Mouse (Mus musculus) liver, embryonic 11.5 days (tissue): Measurements from ENCODE around the gene Efemp1. TPM values are rescaled to one million over a fixed set of nuclear protein-coding genes. Genes with fewer than 3 reads are reported as not detected.

ENCODE experiments used
- ATAC-seq: fragments of 200-750 bp; cut with Nextera tagmentation; replicated peaks from 2 replicates; pipeline ENCODE4 v1.8.0; 2017; ENCODE audit warnings: moderate number of reproducible peaks, mild to moderate bottlenecking, moderate TSS enrichment, moderate library complexity; ENCODE audit not compliant: low FRiP score
- DNase-seq: peaks from one replicate; pipeline ENCODE4 v3.0.0-alpha.2; 2017; ENCODE audit warnings: low spot score
- H3K27ac ChIP-seq: fragments of 300-500 bp; sonication (generic); 2 replicates; pipeline ENCODE4 v1.5.1; 2014; ENCODE audit warnings: mild to moderate bottlenecking, low read depth, low read length, control low read depth
- H3K27me3 ChIP-seq: fragments of 300-500 bp; sonication (generic); replicated peaks from 2 replicates; pipeline ENCODE4 v1.6.1; 2014; ENCODE audit warnings: low read length, mixed read lengths; ENCODE audit not compliant: control insufficient read depth, insufficient read depth
- H3K36me3 ChIP-seq: fragments of 300-500 bp; sonication (generic); 2 replicates; pipeline ENCODE4 v1.6.1; 2014; ENCODE audit warnings: mild to moderate bottlenecking, low read length, moderate library complexity, mixed read lengths; ENCODE audit not compliant: control insufficient read depth, insufficient read depth
- H3K4me1 ChIP-seq: fragments of 300-500 bp; sonication (generic); replicated peaks from 2 replicates; pipeline ENCODE4 v1.6.1; 2014; ENCODE audit warnings: low read length, mixed read lengths; ENCODE audit not compliant: control insufficient read depth, insufficient read depth
- H3K4me2 ChIP-seq: fragments of 300-500 bp; sonication (generic); 2 replicates; pipeline ENCODE4 v1.6.1; 2014; ENCODE audit warnings: mild to moderate bottlenecking, control low read depth, moderate library complexity
- H3K4me3 ChIP-seq: fragments of 300-500 bp; sonication (generic); 2 replicates; pipeline ENCODE4 v1.5.1; 2014; ENCODE audit warnings: low read depth, low read length, control low read depth
- H3K9ac ChIP-seq: fragments of 300-500 bp; sonication (generic); 2 replicates; pipeline ENCODE4 v1.6.1; 2014; ENCODE audit warnings: low read depth, low read length, control low read depth
- H3K9me3 ChIP-seq: fragments of 300-500 bp; sonication (generic); 2 replicates; pipeline ENCODE4 v1.6.1; 2016; ENCODE audit warnings: low read length, inconsistent platforms, mixed read lengths; ENCODE audit not compliant: control insufficient read depth
- WGBS: fragments of 180-500 bp; shearing (Covaris S2); extraction: QIAGEN DNeasy Blood & Tissue Kit; methylation state at CpG from one replicate; pipeline ENCODE4 v1.1.7; 2014; 5-methylcytosine and 5-hydroxymethylcytosine counted together
- polyA plus RNA-seq: library from polyadenylated mRNA; unstranded; fragments of >200 nt; fragmentation: Nextera tagmentation; extraction: Ambion mirVana; gene quantifications from 2 replicates; pipeline ENCODE4 v1.2.1, GENCODE M21; 2014

Gene Efemp1
- polyA plus RNA-seq, 1 experiment from 2014 or later = 10.0 TPM

- Histone ChIP-seq H3K36me3 (no peaks in the 10 kb centered on the region), H3K27ac (no peak overlapping the region), H3K4me3 (no peak overlapping the region), H3K9me3 (no peaks in the 10 kb centered on the region), H3K27me3 (no peaks in the 10 kb centered on the region), H3K4me2 (no peak overlapping the region), H3K4me1 (no peaks in the 10 kb centered on the region), H3K9ac (no peak overlapping the region)
- DNase-seq = no peak
- ATAC-seq = no peak
Measured at GRCm38 (mm10) chr11:28955305-28955701, 102.3 kb downstream of the Efemp1 start.

GRCm38 (mm10) chr11:28961381-28961780 is 108.4 kb downstream of the Efemp1 start:
- Histone ChIP-seq H3K9ac (no peak overlapping the region), H3K9me3 (no peaks in the 10 kb centered on the region), H3K36me3 (no peaks in the 10 kb centered on the region), H3K4me2 (no peak overlapping the region), H3K4me3 (no peak overlapping the region), H3K27ac (no peak overlapping the region), H3K4me1 (no peaks in the 10 kb centered on the region), H3K27me3 (no peaks in the 10 kb centered on the region)
- ATAC-seq = no peak
- 82% methylated on average over 1 of the region's 1 CpGs for WGBS
- no peak for DNase-seq
